Mouse (Mus musculus) embryonic facial prominence, embryonic 12.5 days (tissue): ENCODE measurements around the gene Amh. TPM values are rescaled to one million over a fixed set of nuclear protein-coding genes. Genes with fewer than 3 reads are reported as not detected.

Experiments used
- ATAC-seq: fragments of 200-750 bp; cut with Nextera tagmentation; 2 replicates; pipeline ENCODE4 v1.8.0; 2017; ENCODE audit not compliant: insufficient number of reproducible peaks, insufficient read depth, low FRiP score, low TSS enrichment
- H3K27ac ChIP-seq: fragments of 300-500 bp; sonication (generic); 2 replicates; pipeline ENCODE4 v1.5.1; 2016; ENCODE audit warnings: mild to moderate bottlenecking
- H3K27me3 ChIP-seq: fragments of 300-500 bp; sonication (generic); 2 replicates; pipeline ENCODE4 v1.6.1; 2016; ENCODE audit warnings: mild to moderate bottlenecking, moderate library complexity
- H3K36me3 ChIP-seq: fragments of 300-500 bp; sonication (generic); 2 replicates; pipeline ENCODE4 v1.6.1; 2016; ENCODE audit warnings: mild to moderate bottlenecking
- H3K4me1 ChIP-seq: fragments of 300-500 bp; sonication (generic); 2 replicates; pipeline ENCODE4 v1.6.1; 2016
- H3K4me2 ChIP-seq: fragments of 300-500 bp; sonication (generic); replicated peaks from 2 replicates; pipeline ENCODE4 v1.6.1; 2016; ENCODE audit warnings: mild to moderate bottlenecking, moderate library complexity
- H3K4me3 ChIP-seq: fragments of 300-500 bp; sonication (generic); 2 replicates; pipeline ENCODE4 v1.5.1; 2016; ENCODE audit warnings: mild to moderate bottlenecking
- H3K9ac ChIP-seq: fragments of 300-500 bp; sonication (generic); 2 replicates; pipeline ENCODE4 v1.6.1; 2016; ENCODE audit warnings: mild to moderate bottlenecking, moderate library complexity
- H3K9me3 ChIP-seq: fragments of 300-500 bp; sonication (generic); 2 replicates; pipeline ENCODE4 v1.6.1; 2016; ENCODE audit warnings: mild to moderate bottlenecking, moderate library complexity
- WGBS: fragments of 180-500 bp; shearing (Covaris S2); methylation state at CpG from one replicate; pipeline ENCODE4 v1.1.7; 2016; 5-methylcytosine and 5-hydroxymethylcytosine counted together
- polyA plus RNA-seq: library from polyadenylated mRNA; unstranded; fragments of >200 nt; fragmentation: Nextera tagmentation; extraction: Ambion mirVana; gene quantifications from 2 replicates; pipeline ENCODE4 v1.2.1, GENCODE M21; 2016

Amh gene
- polyA plus RNA-seq = not detected in 2 replicates

GRCm38 (mm10) chr10:80804916-80805315 lies at the start of gene Amh:
TSS of gene Amh (plus strand) at chr10:80805243.
- H3K4me2 ChIP-seq = peak within 1 kb of the TSS; percentile 97; the same call in 1 of the 2 replicates
- H3K9me3 ChIP-seq = no peaks in the 10 kb centered on the region
- WGBS = 67% methylated on average over 6 of the region's 6 CpGs
- peaks cover 38% of the 10 kb centered on the region for H3K4me1 ChIP-seq
- H3K27me3 ChIP-seq = peaks cover 36% of the 10 kb centered on the region
- no peak for ATAC-seq
- H3K36me3 ChIP-seq = peaks cover 50% of the 10 kb centered on the region
- no peak within 1 kb of the TSS for H3K9ac ChIP-seq
- no peak within 1 kb of the TSS for H3K4me3 ChIP-seq
- no peak within 1 kb of the TSS for H3K27ac ChIP-seq

- WGBS = under 1% methylated on average over 75 of the region's 75 CpGs
- no peaks in the 10 kb centered on the region for H3K36me3 ChIP-seq
- peak overlapping the region; percentile 98 for H3K4me3 ChIP-seq
- H3K9me3 ChIP-seq = no peaks in the 10 kb centered on the region
- ATAC-seq = no peak; the same call in 1 of the 2 replicates
- peaks cover 37% of the 10 kb centered on the region for H3K4me1 ChIP-seq
- peak overlapping the region; percentile 98 for H3K4me2 ChIP-seq
- peak overlapping the region; percentile 86 for H3K27ac ChIP-seq
- no peaks in the 10 kb centered on the region for H3K27me3 ChIP-seq
- H3K9ac ChIP-seq = peak overlapping the region; percentile 96
Measured at GRCm38 (mm10) chr10:80755291-80756015, 49.6 kb upstream of the Amh start.

- Histone ChIP-seq H3K4me2 (peak overlapping the region; percentile 98), H3K36me3 (no peaks in the 10 kb centered on the region), H3K4me1 (peaks cover 43% of the 10 kb centered on the region), H3K9me3 (no peaks in the 10 kb centered on the region), H3K4me3 (peak overlapping the region; percentile 98), H3K27ac (no peak overlapping the region), H3K27me3 (no peaks in the 10 kb centered on the region), H3K9ac (peak overlapping the region; percentile 96)
- no peak for ATAC-seq
- 27% methylated on average over 3 of the region's 3 CpGs for WGBS
Measured at GRCm38 (mm10) chr10:80756099-80756498, 48.9 kb upstream of the Amh start.

GRCm38 (mm10) chr10:80756509-80756908 lies 48.5 kb upstream of the Amh start:
- no peak for ATAC-seq
- H3K36me3 ChIP-seq = no peaks in the 10 kb centered on the region
- H3K4me2 ChIP-seq = peak overlapping the region; percentile 98
- no peak overlapping the region for H3K27ac ChIP-seq
- peak overlapping the region; percentile 98 for H3K4me3 ChIP-seq
- H3K9ac ChIP-seq = peak overlapping the region; percentile 96; the same call in 1 of the 2 replicates
- peaks cover 44% of the 10 kb centered on the region for H3K4me1 ChIP-seq
- no peaks in the 10 kb centered on the region for H3K9me3 ChIP-seq
- WGBS = 66% methylated on average over 2 of the region's 2 CpGs
- H3K27me3 ChIP-seq = no peaks in the 10 kb centered on the region

- no peak overlapping the region for H3K9ac ChIP-seq
- H3K27ac ChIP-seq = no peak overlapping the region
- H3K36me3 ChIP-seq = no peaks in the 10 kb centered on the region
- H3K27me3 ChIP-seq = no peaks in the 10 kb centered on the region
- no peaks in the 10 kb centered on the region for H3K9me3 ChIP-seq
- H3K4me1 ChIP-seq = peaks cover 44% of the 10 kb centered on the region
- 78% methylated on average over 4 of the region's 4 CpGs for WGBS
- 0 out of 2 replicates have a peak overlapping the region, but pooled peaks have one; percentile 98 for H3K4me3 ChIP-seq
- H3K4me2 ChIP-seq = peak overlapping the region; percentile 98
- no peak for ATAC-seq
Measured at GRCm38 (mm10) chr10:80756967-80757366, 48.1 kb upstream of the Amh start.

- 34% methylated on average over 5 of the region's 5 CpGs for WGBS
- H3K27me3 ChIP-seq = no peaks in the 10 kb centered on the region
- 0 out of 2 replicates have a peak overlapping the region, but pooled peaks have one; percentile 98 for H3K4me3 ChIP-seq
- H3K4me1 ChIP-seq = peaks cover 38% of the 10 kb centered on the region
- H3K9ac ChIP-seq = no peak overlapping the region
- H3K36me3 ChIP-seq = no peaks in the 10 kb centered on the region
- H3K4me2 ChIP-seq = no peak overlapping the region
- no peaks in the 10 kb centered on the region for H3K9me3 ChIP-seq
- ATAC-seq = no peak
- H3K27ac ChIP-seq = no peak overlapping the region; the same call in 1 of the 2 replicates
Measured at GRCm38 (mm10) chr10:80757717-80758116, 47.3 kb upstream of the Amh start.

- H3K27me3 ChIP-seq = no peaks in the 10 kb centered on the region
- no peak overlapping the region for H3K9ac ChIP-seq
- H3K4me3 ChIP-seq = no peak overlapping the region
- 85% methylated on average over 7 of the region's 7 CpGs for WGBS
- no peaks in the 10 kb centered on the region for H3K9me3 ChIP-seq
- peaks cover 38% of the 10 kb centered on the region for H3K4me1 ChIP-seq
- H3K36me3 ChIP-seq = no peaks in the 10 kb centered on the region
- no peak overlapping the region for H3K4me2 ChIP-seq
- no peak overlapping the region for H3K27ac ChIP-seq
- no peak for ATAC-seq
Measured at GRCm38 (mm10) chr10:80758651-80759050, 46.4 kb upstream of the Amh start.

GRCm38 (mm10) chr10:80760596-80761524 lies 44.2 kb upstream of the Amh start:
- no peaks in the 10 kb centered on the region for H3K9me3 ChIP-seq
- peaks cover 37% of the 10 kb centered on the region for H3K4me1 ChIP-seq
- H3K4me3 ChIP-seq = no peak overlapping the region
- no peaks in the 10 kb centered on the region for H3K27me3 ChIP-seq
- no peak overlapping the region for H3K27ac ChIP-seq
- WGBS = 87% methylated on average over 4 of the region's 4 CpGs
- H3K4me2 ChIP-seq = no peak overlapping the region
- ATAC-seq = no peak
- peaks cover 15% of the 10 kb centered on the region for H3K36me3 ChIP-seq
- no peak overlapping the region for H3K9ac ChIP-seq

- Histone ChIP-seq H3K9me3 (no peaks in the 10 kb centered on the region), H3K27me3 (no peaks in the 10 kb centered on the region), H3K27ac (no peak overlapping the region), H3K36me3 (peaks cover 24% of the 10 kb centered on the region), H3K4me2 (no peak overlapping the region), H3K9ac (no peak overlapping the region), H3K4me1 (peaks cover 28% of the 10 kb centered on the region), H3K4me3 (no peak overlapping the region)
- 75% methylated on average over 3 of the region's 3 CpGs for WGBS
- ATAC-seq = no peak
Measured at GRCm38 (mm10) chr10:80761821-80762220, 43.2 kb upstream of the Amh start.

- no peaks in the 10 kb centered on the region for H3K27me3 ChIP-seq
Measured at GRCm38 (mm10) chr10:80763502-80763901, 41.5 kb upstream of the Amh start.

GRCm38 (mm10) chr10:80765746-80766145 lies 39.3 kb upstream of the Amh start:
- H3K4me1 ChIP-seq = peaks cover 4% of the 10 kb centered on the region; the same call in 1 of the 2 replicates
- 77% methylated on average over 2 of the region's 2 CpGs for WGBS
- H3K36me3 ChIP-seq = peaks cover 59% of the 10 kb centered on the region
- H3K4me2 ChIP-seq = no peak overlapping the region
- H3K9ac ChIP-seq = no peak overlapping the region
- no peaks in the 10 kb centered on the region for H3K27me3 ChIP-seq
- H3K9me3 ChIP-seq = no peaks in the 10 kb centered on the region
- no peak for ATAC-seq
- H3K4me3 ChIP-seq = no peak overlapping the region
- no peak overlapping the region for H3K27ac ChIP-seq

More at GRCm38 (mm10) chr10:80763502-80763901, 41.5 kb upstream of the Amh start:
- Histone ChIP-seq H3K4me1 (peaks cover 13% of the 10 kb centered on the region; the same call in 1 of the 2 replicates), H3K4me2 (no peak overlapping the region), H3K9ac (no peak overlapping the region), H3K4me3 (no peak overlapping the region), H3K9me3 (no peaks in the 10 kb centered on the region), H3K36me3 (peaks cover 39% of the 10 kb centered on the region), H3K27ac (no peak overlapping the region)
- no peak for ATAC-seq
- 93% methylated on average over 2 of the region's 2 CpGs for WGBS
